Mouse (Mus musculus): ENCODE results near the gene Ppp1r3d. TPM values are rescaled to one million over a fixed set of nuclear protein-coding genes. Genes with fewer than 3 reads are reported as not detected.

Gene Ppp1r3d
- total RNA-seq, 2 experiments from 2014 or later = 7.3 to 7.5 TPM

DNA sequence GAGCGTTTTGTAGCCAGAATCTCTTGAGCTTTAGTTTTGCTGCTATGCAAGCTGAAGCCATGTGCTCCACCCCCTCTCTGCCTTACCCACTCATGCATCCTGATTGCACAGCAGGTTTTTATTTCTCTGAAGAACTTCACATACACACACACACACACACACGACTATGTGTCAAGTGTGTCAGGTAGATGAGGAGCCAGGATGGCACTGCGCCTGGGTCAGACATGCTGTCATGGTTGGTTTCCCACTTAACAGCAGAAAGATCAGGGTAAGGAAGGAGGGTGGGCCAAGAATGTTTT, 827 bp upstream of the Ppp1r3d start:
- DNase-seq = no peak
- intact Hi-C loops (cut with DNase I) = no loop called here

GRCm38 (mm10) chr2:178413481-178414260, 601 bp downstream of the Ppp1r3d start:
- intact Hi-C loops (cut with DNase I) = no loop called here
- peak; percentile 36 for DNase-seq

GRCm38 (mm10) chr2:178413081-178413480, 1.2 kb downstream of the Ppp1r3d start:
- intact Hi-C loops (cut with DNase I) = no loop called here
- DNase-seq = no peak

GRCm38 (mm10) chr2:178412598-178412997, 1.7 kb downstream of the Ppp1r3d start:
- DNase-seq = no peak
- intact Hi-C loops (cut with DNase I) = no loop called here

DNA sequence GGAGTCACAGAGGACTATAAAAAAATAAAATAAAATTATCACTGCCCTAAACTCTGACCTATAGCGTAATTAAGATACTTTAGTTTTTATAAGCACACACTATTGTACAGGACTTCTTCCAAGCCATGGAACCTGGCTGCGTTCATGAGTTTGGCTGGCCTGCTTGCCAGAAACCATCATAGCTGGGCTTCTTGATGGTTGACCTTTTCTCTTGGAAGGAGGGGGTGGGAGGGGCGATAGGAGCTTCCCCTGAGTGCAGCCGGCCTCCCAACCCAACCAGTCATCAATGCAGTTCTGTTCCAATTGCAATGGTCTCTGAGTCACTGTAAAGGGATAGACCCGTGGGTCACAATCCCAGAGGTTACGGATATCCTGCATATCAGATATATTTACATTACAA, 4.0 kb downstream of the Ppp1r3d start:
- intact Hi-C loops (cut with DNase I) = no loop called here
- no peak for DNase-seq

DNA sequence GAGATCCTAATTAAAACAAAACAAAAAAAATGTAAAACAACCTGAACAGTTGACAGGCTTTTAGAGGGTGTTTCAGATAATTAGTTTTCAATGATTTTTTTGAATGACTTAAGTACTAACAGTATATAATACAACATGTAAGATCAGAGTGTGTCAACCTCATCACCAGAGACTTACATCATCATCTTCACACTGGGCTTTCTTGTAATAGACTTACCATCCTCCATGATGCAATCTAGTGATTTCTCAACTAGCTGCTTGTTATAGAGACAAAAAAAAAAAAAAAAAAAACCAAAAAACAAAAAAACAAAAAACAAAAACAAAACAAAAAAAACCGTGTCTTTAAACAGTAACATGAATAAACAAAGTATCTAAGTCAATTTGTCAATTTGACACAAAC, 5.2 kb downstream of the Ppp1r3d start:
- no peak for DNase-seq

GRCm38 (mm10) chr2:178407053-178407815, 7.0 kb downstream of the Ppp1r3d start, which contains the start of gene Sycp2:
TSS of gene Sycp2 (minus strand) at chr2:178407685.
- DNase-seq = no peak
- intact Hi-C loops (cut with DNase I) = no loop called here

More for the DNA sequence above, 5.2 kb downstream of the Ppp1r3d start:
- intact Hi-C loops (cut with DNase I) = no loop called here

Other genes starting within 250 kb of the Ppp1r3d start
- 1 to 10 TPM in 1 of 2 experiments, under 1 TPM in 1; 0.54 to 1.0 TPM for gene Sycp2, start 6.8 kb downstream of the Ppp1r3d start, total RNA-seq (2021)
- 10 to 100 TPM; 24.9 to 26.4 TPM for gene Fam217b, start 52 bp upstream of the Ppp1r3d start, total RNA-seq (2021)
- under 1 TPM; 0.12 TPM for gene Cdh26, start 16.1 kb upstream of the Ppp1r3d start, total RNA-seq (2021)